Mouse (Mus musculus): ENCODE measurements around the gene Fam117a.

DNA sequence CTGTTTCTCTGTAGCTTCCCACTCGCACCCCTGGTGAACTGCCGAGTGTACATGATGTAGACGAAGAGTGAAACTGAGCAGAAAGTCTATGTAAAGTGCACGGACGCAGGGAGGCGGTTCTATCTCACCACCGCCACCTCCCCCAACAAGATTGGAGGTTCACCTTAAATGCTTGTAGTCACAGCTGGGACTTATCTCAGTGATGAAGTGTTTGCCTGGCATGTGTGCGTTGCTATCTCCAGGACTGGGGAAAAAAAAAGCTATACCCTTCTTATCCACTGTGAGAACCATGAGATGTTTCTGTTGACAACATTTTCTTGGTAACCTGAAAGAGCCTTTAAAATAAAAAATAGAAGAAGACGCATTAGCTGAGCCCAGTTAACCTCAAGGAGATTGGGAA is 18.7 kb upstream of the Fam117a start:
- TF ChIP-seq CTCF (IDR thresholded peaks at IDR 0.05; ENCODE audit: low read depth, low read length) (no peak), POLR2A (IDR thresholded peaks at IDR 0.05; ENCODE audit: borderline replicate concordance, low read depth, low read length) (no peak)

Measured in bone marrow macrophage, adult 2 months (primary cell).